In the genomic region with DNA sequence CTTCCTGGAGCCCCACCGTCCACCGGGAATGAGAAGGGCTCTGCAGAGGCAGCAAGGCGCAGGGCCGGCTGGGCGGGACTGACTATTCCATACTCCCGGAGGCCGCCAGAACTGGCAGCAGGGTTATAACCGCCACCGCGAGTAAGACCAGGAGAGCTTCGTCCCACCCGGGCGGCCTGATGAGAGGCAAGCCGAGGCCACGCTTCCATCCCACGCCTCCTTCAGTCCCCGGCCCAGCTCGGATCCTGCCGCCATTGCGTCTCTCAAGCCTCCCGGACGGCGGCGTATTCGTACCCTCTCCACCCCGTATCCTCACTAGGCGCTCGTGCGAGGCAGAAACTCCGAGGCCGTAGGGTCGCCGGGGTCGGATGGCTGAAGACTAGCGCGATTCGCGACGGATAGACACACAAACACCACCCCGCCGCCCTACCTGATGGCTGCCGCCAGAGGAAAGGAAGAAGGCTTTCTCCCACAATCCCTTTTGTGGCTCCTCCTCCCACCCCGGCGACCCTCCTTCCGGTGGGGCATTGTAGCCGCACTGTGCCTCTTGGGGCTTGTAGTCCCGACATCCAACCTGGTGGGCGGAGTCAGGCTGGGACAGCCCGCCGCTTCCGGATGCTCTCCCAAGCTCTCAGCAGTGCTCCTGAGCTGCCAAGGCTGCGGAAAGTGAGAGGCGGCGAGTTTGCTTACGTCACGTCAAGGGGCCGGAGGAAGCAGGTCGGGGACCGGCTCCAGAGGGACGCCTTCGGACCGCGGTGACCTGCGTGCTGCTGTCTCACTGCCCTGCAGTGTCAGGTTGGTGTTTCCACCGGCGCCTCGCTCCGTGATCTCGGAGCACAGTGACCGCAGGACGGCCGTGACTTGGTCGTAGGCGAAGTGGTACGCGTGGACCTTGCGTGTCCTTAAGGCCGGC, we compare ENCODE assay signal across 8 mouse cellular contexts. TPM values are rescaled to one million over a fixed set of nuclear protein-coding genes. Genes with fewer than 3 reads are reported as not detected.
A peak's percentile ranks its signal among the peaks of the same experiment; 100 is the strongest.
DNase-seq lines count a peak whose midpoint lies in the region; ATAC-seq lines count a peak whose summit lies in the region.

Gene Nkiras1, plus strand, starts transcription at position 608 of the 913 bp plus-strand sequence.
Gene Rpl15, minus strand, starts transcription at position 863 of the 913 bp plus-strand sequence.

- H3K36me3 ChIP-seq in lung, embryonic 16.5 days (ENCODE audit: control insufficient read depth, insufficient read depth, low read length), result peaks cover 12% of the 10 kb centered on the region

- no peaks in the 10 kb centered on the region for H3K9me3 ChIP-seq in lung, embryonic 16.5 days (ENCODE audit: control insufficient read depth, low read length)

- ATAC-seq in hematopoietic stem cell, adult 5-6 weeks (replicated peaks in 1 of 2; ENCODE audit: insufficient read depth in 1 of 2, low FRiP score in 2 of 2, low TSS enrichment in 1 of 2, low read depth in 1 of 2, poor library complexity in 2 of 2, severe bottlenecking in 2 of 2), result peak; percentile 97
- peak; percentile 100 for ATAC-seq in lung, embryonic 16.5 days (ENCODE audit: low read depth)

- peak within 1 kb of the TSS; percentile 94 for H3K4me3 ChIP-seq in lung, embryonic 16.5 days (ENCODE audit: low read length)

- DNase-seq in MEL-GATA-1-ER (ENCODE audit: extremely low read depth, low read depth), result peak; percentile 96
- DNase-seq in cerebellum, adult 8-10 months, result peak; percentile 98
- peak; percentile 98 for DNase-seq in forelimb bud, embryonic 11.5 days (ENCODE audit: low read depth, low spot score)
- peak; percentile 90 for DNase-seq in layer of hippocampus, adult 9-10 months (ENCODE audit: low spot score)
- DNase-seq in ovary, postnatal 10 days (ENCODE audit: low spot score), result peak; percentile 90
- DNase-seq in thymus, postnatal 10 days (ENCODE audit: low spot score in 2 of 2), result peak; percentile 97 to 98

- WGBS in lung, embryonic 16.5 days, result under 1% methylated on average over 76 of the region's 78 CpGs

- H3K4me1 ChIP-seq in lung, embryonic 16.5 days (replicated peaks; ENCODE audit: control insufficient read depth, insufficient read depth, low read length), result peaks cover 12% of the 10 kb centered on the region

- H3K4me2 ChIP-seq in lung, embryonic 16.5 days (ENCODE audit: low read depth, low read length), result peak within 1 kb of the TSS; percentile 83

- H3K9ac ChIP-seq in lung, embryonic 16.5 days (ENCODE audit: low read length), result peak within 1 kb of the TSS; percentile 98

- H3K27ac ChIP-seq in lung, embryonic 16.5 days (ENCODE audit: low read length), result peak within 1 kb of the TSS; percentile 73

- H3K27me3 ChIP-seq in lung, embryonic 16.5 days (ENCODE audit: control insufficient read depth, insufficient read depth, low read depth, low read length), result no peaks in the 10 kb centered on the region

RNA-seq across cellular contexts. Expression of gene Nkiras1, which starts in this region (rescaled TPM):
- 10.4 and 11.7 TPM in 2 replicates for total RNA-seq in hematopoietic stem cell, adult 5-6 weeks (2017)
- 12.8 and 14.6 TPM in 2 replicates for polyA plus RNA-seq in lung, embryonic 16.5 days (2015; fragmentation: Nextera tagmentation; extraction: Ambion mirVana)

RNA-seq across cellular contexts. Expression of gene Rpl15, which starts in this region (rescaled TPM):
- 1,684 and 2,567 TPM in 2 replicates for total RNA-seq in hematopoietic stem cell, adult 5-6 weeks (2017)
- polyA plus RNA-seq in lung, embryonic 16.5 days (2015; fragmentation: Nextera tagmentation; extraction: Ambion mirVana), result 402 and 435 TPM in 2 replicates

Comparison
In these comparisons a context has a peak if more than half of its experiments do, and no peak if none do; other contexts are left out.
1. Peak in every context shown above with its lines: DNase-seq, ATAC-seq, H3K4me3 ChIP-seq and H3K27ac ChIP-seq.